Mouse (Mus musculus): ENCODE results near the gene Psap.

Psap gene

GRCm38 (mm10) chr10:60263351-60263750 is 14.1 kb upstream of the Psap start:
- no peak for DNase-seq (ENCODE audit: low spot score)

- no peak for DNase-seq (ENCODE audit: low spot score)
Measured at GRCm38 (mm10) chr10:60265252-60265651, 12.2 kb upstream of the Psap start.

GRCm38 (mm10) chr10:60266842-60267401 is 10.5 kb upstream of the Psap start:
- no peak for DNase-seq (ENCODE audit: low spot score)

GRCm38 (mm10) chr10:60268738-60269137 is 8.7 kb upstream of the Psap start:
- DNase-seq (ENCODE audit: low spot score): no peak

- DNase-seq (ENCODE audit: low spot score): no peak
Measured at GRCm38 (mm10) chr10:60269141-60270064, 8.0 kb upstream of the Psap start.

- no peak for DNase-seq (ENCODE audit: low spot score)
Measured at GRCm38 (mm10) chr10:60271015-60271414, 6.4 kb upstream of the Psap start.

- DNase-seq (ENCODE audit: low spot score): no peak
Measured at GRCm38 (mm10) chr10:60272241-60272640, 5.2 kb upstream of the Psap start.

GRCm38 (mm10) chr10:60273382-60273781 is 4.0 kb upstream of the Psap start:
- no peak for DNase-seq (ENCODE audit: low spot score)

- no peak for DNase-seq (ENCODE audit: low spot score)
Measured at GRCm38 (mm10) chr10:60278006-60278399, 576 bp downstream of the Psap start.

GRCm38 (mm10) chr10:60278786-60279185 is 1.4 kb downstream of the Psap start:
- no peak for DNase-seq (ENCODE audit: low spot score)

GRCm38 (mm10) chr10:60279290-60279940 is 2.0 kb downstream of the Psap start:
- no peak for DNase-seq (ENCODE audit: low spot score)

GRCm38 (mm10) chr10:60279941-60280301 is 2.5 kb downstream of the Psap start:
- DNase-seq (ENCODE audit: low spot score): no peak

- no peak for DNase-seq (ENCODE audit: low spot score)
Measured at GRCm38 (mm10) chr10:60280353-60280752, 2.9 kb downstream of the Psap start.

- no peak for DNase-seq (ENCODE audit: low spot score)
Measured at GRCm38 (mm10) chr10:60281571-60282050, 4.2 kb downstream of the Psap start.

GRCm38 (mm10) chr10:60282116-60283014 is 4.9 kb downstream of the Psap start:
- no peak for DNase-seq (ENCODE audit: low spot score)

- no peak for DNase-seq (ENCODE audit: low spot score)
Measured at GRCm38 (mm10) chr10:60284248-60284647, 6.8 kb downstream of the Psap start.

- DNase-seq (ENCODE audit: low spot score): no peak
Measured at GRCm38 (mm10) chr10:60284676-60285111, 7.3 kb downstream of the Psap start.

- DNase-seq (ENCODE audit: low spot score): no peak
Measured at GRCm38 (mm10) chr10:60285183-60285582, 7.8 kb downstream of the Psap start.

GRCm38 (mm10) chr10:60285676-60286372 is 8.4 kb downstream of the Psap start:
- no peak for DNase-seq (ENCODE audit: low spot score)

GRCm38 (mm10) chr10:60286546-60286945 is 9.1 kb downstream of the Psap start:
- no peak for DNase-seq (ENCODE audit: low spot score)

- DNase-seq (ENCODE audit: low spot score): no peak
Measured at GRCm38 (mm10) chr10:60287161-60287560, 9.7 kb downstream of the Psap start.
